Mouse (Mus musculus) heart, postnatal 10 days (tissue): ENCODE measurements around the gene Kcnk2. TPM values are rescaled to one million over a fixed set of nuclear protein-coding genes. Genes with fewer than 3 reads are reported as not detected.
"Not testable (repeated sequence)": the region's sequence is repeated elsewhere in the genome, so short reads cannot be mapped to it uniquely, and the experiment has no call there.

Experiments
- DNase-seq, 2 experiments: peaks; one replicate each; pipeline ENCODE4 v3.0.0; 2021
- intact Hi-C: fragments of 180-260 bp; cut with DNase I; formaldehyde crosslinking; loops from one replicate; pipeline ENCODE4 v1.15.1; 2025
- total RNA-seq, 2 experiments: library from RNA; stranded (reverse); gene quantifications; 2 replicates each; pipeline ENCODE4 v1.2.3; 2021

The Kcnk2 gene
- total RNA-seq, 2 experiments from 2014 or later: 4.5 to 7.1 TPM

DNA sequence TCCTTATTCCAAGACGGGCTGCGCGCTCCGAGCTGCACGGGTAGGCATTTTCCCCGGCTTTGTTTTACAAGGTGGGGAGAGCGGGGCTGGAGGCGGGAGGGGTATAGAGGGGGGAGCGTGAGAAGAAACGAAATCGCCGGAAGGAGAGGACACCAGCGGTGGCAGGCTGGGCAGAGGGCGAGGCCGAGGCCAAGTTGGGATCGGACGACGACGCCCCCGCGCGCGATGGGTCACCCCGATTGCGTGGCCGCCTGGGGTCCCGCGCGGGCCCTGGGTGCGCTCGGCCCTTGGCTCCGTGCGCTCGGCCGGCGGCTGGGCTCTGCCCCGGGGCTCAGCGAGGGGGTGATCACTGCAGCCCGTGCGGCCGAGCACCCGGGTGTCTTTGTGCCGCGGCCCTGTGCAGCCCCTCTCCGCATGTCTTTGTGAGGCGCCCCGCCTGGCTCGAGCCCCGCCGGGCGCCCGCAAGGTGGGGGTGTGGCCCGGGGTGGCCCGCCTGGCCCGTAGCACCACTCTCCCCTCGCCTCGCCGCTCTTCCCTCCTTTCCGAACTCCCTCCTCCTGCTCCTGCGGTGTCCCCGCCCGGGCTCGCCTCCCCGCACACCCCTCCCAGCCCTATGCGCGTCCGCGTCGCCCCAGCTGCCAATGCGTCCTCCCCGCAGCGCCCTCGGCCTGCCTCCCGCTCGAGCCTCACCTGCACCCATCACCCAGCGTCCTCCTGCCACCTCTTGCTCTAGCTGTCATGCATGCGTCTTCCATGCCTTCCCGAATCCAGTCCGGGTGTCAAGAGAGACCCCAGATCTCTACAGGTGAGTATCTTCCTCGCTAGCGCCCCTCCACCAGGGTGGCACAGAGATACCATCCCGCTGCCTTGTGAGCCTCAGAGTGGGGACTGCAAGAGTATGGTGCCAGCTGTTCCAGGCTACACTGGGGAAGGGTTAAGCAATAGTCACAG is 58.5 kb downstream of the Kcnk2 start:
- peak; percentile 26 to 36 for DNase-seq
- intact Hi-C loops: loop anchor here (10.0 kb wide), 1 partner anchor 319 kb away; no protein-coding TSS in a partner anchor

DNA sequence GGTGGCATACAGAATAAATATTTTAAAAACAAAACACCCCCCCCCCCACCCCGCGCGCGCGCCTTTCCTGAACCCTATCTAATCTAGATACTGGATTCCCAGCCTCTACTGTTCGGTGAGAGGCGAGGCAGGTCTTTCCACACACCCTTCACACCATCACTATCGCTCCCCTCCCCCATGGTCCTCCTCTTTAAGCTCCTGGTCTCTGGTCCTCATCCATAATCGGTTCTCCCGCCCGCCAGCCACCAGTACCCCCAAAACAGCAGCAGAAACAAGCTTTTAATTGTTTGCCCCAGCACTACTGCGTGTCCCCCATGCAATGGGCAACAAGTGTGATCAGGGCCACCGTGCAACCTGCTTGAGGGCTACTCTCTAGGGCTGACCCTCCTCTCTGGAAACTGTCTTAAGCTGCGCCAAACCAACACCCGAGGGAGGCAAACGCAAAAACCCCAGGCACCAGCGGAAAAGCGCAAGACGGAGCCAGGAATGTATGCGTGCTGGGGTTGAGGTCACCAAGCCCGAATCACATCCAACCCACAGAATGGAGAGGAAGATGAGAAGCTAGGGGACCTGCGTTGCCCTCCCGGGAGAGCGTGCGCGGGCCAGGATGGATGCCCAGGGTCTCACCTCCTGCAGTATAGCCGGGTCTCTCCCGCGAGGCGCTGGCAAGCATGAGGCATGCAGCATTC is 59.5 kb downstream of the Kcnk2 start:
- intact Hi-C loops: loop anchor here (10.0 kb wide), 1 partner anchor 318 kb away; no protein-coding TSS in a partner anchor
- peak in 1 of 2 experiments; percentile 22 for DNase-seq

DNA sequence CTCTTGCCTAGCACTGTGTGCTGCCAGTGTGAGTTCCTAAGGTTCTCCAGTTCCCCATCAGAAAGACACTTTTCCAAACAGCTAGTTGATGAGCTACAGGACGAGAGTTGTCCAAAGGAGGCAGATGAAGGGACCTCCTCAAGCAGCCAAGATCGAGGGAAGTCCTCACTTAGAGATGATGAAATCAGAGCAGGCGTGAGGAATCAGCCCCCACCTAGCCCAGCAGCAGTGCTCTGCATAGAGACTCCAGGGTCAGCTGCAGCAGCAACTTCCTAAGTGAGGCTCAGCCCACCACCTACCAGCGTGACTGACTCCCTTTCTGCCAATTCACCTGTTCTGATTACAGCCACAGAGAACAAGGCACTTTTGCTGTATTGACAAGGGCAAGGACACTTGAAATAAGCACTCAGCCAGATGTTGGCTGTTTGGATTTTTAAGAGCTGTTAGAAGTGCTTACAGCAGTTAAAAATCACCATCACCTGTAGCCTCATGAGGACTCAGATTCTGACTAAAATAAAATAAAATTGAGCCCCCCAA is 60.6 kb downstream of the Kcnk2 start:
- DNase-seq: no peak
- intact Hi-C loops: loop anchor here (10.0 kb wide), 1 partner anchor 317 kb away; no protein-coding TSS in a partner anchor

DNA sequence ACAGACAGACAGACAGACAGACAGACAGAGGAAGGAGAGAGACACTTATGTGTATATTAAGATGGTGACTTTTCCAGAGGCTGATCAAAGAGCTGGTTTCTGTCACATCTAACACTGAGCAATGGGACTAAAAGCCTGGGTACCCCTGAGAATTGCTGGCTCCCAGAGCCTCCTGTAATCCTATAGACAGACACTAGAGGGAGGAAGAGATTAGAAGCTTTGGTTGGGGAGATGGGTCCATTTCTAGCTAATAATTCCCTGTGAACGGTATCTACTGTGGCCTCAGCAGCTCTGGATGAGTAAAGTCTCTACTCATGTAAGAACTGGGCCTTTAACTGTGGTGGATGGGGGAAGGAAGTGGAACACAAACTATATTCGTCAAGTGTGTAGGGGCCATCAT is 86.2 kb downstream of the Kcnk2 start:
- intact Hi-C loops: loop anchor here (5.0 to 10.0 kb wide), 2 partner anchors 261 to 291 kb away; no protein-coding TSS in a partner anchor
- DNase-seq: no peak

DNA sequence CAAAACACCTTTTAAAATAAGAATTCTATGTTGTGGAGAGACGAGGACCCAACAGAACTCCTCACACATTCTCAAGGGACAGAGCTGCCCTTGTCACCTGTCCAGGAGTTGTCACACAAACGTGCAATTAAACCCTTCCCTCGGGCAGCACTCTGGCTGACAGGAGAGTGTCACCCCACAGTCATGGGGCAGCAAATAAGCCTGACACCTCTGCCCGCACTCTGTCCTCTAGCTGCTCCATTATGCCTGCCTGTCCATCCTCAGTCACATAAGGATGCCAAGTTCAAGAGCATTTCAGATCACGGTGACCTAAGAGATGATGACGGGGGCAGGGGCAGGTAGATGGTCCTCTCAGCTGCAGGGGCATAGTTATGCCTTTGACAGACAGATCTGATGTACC is 87.6 kb downstream of the Kcnk2 start:
- intact Hi-C loops: loop anchor here (10.0 kb wide), 1 partner anchor 290 kb away; no protein-coding TSS in a partner anchor
- no peak for DNase-seq

DNA sequence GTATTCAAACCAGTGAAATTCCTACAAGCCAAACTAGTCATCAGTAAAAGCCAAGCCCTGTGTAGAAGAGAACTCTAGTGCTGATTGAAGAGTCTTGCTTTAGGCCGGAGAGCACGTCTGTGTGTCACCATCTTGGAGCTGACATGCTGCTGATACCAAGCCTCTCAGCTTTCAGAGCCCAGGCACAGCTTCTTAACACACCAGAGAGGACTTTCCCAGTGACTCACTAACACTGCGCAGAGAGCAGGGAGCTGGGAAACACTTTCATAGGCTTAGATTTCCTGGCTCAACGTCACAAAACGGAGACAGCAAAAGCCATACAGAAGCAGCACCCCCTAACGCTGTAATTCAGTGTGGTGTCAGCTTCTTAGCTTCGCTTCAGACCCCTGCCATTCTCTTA is 88.3 kb downstream of the Kcnk2 start:
- DNase-seq: no peak
- intact Hi-C loops: loop anchor here (10.0 kb wide), 1 partner anchor 289 kb away; no protein-coding TSS in a partner anchor

DNA sequence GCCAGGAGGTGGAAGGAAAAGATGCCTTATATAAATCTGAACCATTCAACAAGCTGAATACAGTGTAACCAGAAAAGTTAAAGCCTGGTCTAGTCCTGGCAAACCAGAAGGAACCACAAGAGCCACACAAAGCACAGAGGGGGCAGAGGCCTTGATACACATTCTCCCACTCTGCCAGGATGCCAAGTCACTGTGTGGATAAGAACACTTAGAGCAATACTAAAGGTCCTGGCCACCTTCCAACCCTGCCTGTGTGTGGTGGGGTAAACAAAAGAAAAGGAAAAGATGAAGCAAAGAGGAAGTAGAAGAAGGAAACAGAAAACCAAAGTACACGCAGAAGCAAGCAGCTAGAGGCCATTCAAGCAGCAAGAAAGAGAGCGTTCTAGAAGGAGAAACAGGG is 91.9 kb downstream of the Kcnk2 start:
- intact Hi-C loops: loop anchor here (10.0 kb wide), 1 partner anchor 285 kb away; no protein-coding TSS in a partner anchor

DNA sequence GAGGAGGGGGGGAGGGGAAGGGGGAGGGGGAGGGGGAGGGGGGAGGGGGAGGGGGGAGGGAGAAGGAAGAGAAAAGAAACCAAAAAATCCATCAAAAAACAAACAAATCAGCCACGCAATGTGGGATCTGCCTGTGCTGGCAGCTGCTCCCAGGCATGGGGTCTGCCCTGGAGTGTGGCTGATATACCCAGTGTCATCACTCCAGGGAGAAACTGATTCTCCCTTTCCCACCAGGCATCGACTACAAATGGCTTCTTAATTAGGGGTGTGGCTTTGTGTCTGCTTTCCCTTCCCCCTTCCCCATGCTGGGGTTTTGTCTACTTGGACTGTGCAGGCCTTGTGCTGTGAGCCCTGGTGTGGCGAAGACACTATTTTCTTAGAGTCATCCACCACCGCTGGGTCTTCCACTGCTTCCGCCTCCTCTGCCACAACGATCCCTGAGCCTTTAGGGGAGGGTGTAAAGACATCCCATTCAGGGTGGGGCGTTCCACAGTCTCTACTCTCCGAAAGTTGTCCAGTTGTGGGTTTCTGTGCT is 97.0 kb downstream of the Kcnk2 start:
- intact Hi-C loops: no loop called here

More for the DNA sequence above, 91.9 kb downstream of the Kcnk2 start:
- DNase-seq: peak in 1 of 2 experiments; percentile 6

DNA sequence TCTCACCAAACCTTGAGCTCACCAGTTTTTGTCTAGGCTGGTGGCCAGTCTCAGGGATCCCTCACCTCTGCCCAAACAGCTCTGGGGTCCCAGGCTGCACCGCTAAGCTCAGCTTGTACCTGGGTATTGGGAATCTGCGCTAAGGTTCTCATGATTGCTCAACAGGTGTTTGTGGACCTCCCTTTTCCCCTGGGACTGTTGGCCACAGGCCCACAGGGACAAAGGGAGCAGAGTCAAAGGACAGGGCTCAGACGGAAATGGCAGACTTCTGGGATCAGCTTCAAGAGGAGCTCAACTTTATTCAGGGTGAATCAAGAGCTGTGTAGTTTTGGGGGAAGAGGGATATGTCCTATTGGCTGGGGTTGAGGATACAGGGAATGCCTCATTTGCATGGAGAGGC is 99.1 kb downstream of the Kcnk2 start:
- intact Hi-C loops: no loop called here
- DNase-seq: no peak

More for the DNA sequence above, 97.0 kb downstream of the Kcnk2 start:
- no peak for DNase-seq

DNA sequence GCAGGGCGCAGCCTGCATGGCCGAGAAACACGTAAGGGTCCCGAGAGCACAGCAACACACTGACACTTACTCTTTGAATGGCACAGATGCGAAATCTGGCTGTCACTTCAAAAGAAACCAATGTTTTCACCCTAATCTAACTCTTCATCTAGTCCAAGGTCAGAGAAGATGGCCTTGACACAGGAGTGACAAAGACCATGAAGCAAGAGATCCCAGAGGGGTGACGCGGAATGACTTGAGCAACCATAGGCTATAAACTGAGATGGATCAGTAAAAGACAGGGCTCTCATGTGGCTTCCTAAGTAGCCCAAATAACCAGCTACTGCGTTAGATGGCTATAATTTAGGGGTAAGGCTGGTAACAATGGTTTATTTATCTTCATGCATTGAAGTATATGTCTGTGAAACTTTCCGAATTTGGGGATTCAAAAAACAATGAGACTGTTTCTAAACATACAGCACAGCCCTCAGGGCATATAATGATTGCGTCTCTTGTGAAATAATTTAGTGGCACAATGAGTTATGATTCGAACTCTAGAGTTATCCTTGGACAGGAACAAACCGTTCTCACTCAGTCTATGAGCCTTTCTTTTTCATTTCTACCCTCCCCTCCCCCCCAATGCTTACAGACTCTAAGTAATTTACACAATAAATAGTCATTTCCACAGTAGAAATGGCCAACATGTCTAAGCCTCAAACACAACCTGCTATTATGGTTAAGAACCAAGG is 108.2 kb downstream of the Kcnk2 start:
- intact Hi-C loops: no loop called here
- no peak for DNase-seq

DNA sequence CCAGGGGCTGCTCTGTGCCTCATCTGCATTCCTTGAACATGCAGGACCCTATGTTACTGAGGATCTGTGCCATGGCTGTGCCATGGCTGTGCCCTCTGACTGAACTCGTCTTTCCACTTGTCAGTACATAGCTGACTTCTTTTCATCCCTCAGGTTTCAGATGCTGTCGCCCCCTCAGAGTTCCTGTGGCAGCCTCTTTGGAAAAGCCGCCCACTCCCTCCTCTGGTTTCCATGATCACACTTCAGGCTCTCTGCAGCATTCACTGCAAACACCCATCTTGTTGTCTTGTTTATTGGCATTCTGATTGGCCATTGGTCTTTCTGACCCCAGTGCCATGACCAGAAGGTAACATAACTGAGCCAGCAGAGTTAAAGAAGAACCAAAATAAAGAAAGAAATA is 111.2 kb downstream of the Kcnk2 start:
- intact Hi-C loops: no loop called here

DNA sequence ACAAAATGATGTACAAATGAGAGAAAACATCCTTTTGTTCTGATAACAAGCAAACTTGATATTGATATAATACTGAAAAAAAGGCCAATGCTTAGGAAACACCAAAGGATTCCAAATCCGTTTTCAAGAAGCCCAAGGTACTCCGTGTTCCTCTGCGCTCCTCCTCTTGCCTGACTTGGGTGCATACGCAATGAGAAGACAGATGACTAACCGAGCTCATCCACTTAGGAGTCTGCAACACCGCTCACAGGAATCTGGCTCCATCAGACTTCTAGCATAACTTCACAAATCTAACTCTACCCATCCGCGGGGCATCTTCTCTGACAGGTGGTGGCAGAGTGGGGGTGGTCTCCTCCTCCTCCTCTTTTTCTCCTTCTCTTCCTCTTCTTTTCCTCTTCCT is 113.1 kb downstream of the Kcnk2 start:
- DNase-seq: no peak
- intact Hi-C loops: no loop called here

More for the DNA sequence above, 111.2 kb downstream of the Kcnk2 start:
- no peak for DNase-seq

DNA sequence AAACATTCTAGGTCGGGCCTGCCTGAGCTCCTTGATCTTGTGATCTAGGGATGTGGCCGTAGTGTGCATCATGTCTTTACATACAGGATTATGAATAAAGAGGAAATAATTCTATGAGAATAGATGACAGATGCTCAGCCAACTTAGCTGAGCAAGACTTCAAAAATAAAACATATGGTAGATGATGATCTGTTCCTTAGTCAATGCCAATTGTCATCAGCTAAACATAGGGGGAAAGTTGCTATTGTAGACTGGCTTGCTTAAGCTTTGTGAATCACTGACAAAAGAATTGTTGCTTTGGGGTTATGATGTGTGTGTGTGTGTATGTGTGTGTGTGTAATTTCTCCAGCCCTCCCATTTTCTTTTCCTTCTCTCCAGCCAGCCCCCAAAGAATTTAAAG is 129.8 kb downstream of the Kcnk2 start:
- DNase-seq: no peak
- intact Hi-C loops: no loop called here

DNA sequence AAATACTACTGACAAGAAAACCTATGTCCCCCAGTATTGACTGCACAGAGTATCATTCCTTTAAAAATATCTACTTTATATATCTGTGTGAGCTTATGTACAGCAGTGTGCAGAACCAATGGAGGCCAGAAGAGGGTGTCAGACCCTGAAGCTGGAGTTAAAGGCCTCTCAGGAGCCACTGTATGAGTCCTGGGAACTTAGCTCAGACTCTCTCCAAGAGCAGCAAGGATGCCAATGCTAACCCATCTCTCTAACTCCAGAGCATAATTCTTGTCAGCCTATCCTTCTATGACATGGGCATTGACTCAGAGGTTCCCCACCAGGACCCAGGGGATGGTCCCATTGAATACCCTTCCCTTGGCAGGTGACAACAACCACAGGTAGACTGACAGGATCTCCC is 148.4 kb downstream of the Kcnk2 start:
- intact Hi-C loops: no loop called here
- no peak for DNase-seq

DNA sequence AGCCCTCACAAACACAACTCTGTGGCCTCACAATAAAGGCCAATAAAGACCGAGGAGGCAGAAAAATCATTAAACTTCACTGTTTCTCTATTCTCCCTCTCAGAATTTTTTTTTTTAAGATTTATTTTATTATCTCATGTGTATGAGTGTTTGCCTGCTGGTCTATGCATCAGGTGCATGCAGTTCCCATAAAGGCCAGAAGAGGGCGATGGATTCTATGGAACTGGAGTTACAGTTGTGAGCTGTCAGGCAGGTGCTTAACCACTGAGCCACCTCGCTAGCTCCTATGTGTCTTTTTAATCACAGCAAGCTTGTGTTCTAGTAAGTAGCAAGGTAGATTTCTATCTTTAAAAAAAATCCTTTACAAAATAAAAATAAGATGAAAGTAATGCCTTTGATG is 148.9 kb downstream of the Kcnk2 start:
- DNase-seq: no peak
- intact Hi-C loops: no loop called here

DNA sequence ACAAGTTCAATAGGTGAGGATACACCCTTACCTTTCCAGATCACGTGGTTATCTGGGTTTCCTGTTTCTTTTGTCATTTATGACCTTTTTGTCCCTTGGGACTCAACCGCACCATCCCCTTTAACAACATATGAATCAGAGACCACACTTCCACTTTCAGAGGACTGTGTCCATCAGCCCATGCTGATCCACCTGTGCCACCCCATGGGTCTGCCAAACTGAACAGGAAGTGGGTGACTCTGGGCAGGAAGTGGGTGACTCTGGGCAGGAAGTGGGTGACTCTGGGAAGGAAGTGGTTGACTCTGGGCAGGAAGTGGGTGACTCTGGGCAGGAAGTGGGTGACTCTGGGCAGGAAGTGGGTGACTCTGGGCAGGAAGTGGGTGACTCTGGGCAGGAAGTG is 158.9 kb downstream of the Kcnk2 start:
- DNase-seq, intact Hi-C loops: not testable (repeated sequence)

DNA sequence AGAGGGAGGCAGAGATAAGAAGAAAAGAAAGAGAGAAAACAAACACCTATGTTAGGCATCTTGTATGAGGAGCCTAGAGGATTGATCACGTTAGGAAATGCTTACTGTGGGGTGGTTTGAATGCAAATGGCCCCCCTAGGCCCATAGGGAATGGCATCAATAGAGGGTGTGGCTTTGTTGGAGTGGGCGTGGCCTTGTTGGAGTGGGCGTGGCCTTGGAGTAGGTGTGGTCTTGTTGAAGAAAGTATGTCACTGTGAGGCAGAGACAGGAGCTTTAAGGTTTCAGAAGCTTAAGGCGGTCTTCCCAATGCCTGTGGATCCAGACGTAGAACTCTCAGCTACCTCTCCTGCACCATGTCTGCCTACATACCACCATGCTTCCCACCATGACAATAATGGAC is 166.8 kb downstream of the Kcnk2 start:
- no peak for DNase-seq
- intact Hi-C loops: no loop called here

DNA sequence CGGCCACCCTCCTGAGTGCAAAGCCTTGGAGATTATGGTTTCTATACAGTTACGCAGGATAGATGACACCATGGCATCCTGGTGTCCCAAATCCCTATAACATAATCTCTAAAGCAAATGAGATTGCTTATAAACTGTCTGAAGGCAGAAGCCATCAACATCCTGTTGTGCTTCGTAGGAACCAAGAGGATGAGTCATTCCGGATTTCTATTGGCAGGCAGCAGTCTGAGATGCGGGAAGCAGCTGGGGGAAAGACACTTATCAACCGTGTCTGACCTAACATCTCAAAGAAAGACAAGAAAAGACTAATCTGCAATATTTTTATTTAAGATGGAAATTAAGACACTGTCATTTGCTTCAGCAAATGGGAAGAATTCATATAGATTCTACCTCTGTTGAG is 169.2 kb downstream of the Kcnk2 start:
- DNase-seq: peak; percentile 14 to 18
- intact Hi-C loops: no loop called here

DNA sequence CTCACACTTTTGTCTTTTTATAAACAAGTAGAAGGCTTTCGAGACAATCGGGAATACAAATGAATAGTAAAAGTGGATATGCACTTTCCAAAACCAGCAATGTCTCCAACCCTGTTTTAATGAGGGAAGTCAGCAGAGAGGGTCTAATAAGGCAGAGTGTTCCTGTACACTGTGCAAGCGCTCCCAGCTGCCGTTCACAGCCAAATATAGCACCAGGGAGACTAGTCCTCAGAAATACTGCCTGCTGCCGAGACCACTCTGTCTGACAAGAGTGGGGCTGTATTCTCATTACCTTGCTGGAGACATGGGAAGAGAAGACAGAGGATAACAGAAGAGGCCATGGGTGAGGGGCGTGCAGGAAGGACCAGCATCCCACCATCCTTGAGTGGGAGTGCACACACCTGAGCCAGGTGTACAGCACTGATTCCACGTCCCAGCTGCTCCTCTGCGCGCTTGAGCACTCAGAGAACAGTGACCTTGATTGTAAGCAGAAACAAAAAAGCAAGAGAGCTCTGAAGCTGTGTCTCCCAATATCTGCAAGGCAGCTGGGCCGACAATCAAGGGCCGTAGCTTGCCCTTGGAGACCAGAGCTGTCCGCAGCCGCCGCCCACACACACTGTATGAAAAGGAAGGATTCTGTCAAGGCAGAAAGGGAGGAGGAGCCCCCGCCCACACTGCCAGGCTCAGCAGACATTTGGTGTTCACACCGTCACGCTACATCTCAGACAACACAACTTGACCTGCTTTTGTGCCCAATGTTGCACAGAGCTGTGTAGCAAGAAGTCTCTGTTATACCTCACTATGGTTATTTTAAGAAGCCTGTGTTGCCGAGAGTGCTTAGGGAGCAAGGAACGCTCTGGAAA is 173.6 kb downstream of the Kcnk2 start:
- DNase-seq: peak; percentile 55 to 56
- intact Hi-C loops: loop anchor here (5.0 kb wide), 1 partner anchor 201 kb away; no protein-coding TSS in a partner anchor
